Mouse (Mus musculus) stomach, embryonic 16.5 days (tissue): ENCODE results near the gene Tdrd1. TPM values are rescaled to one million over a fixed set of nuclear protein-coding genes. Genes with fewer than 3 reads are reported as not detected.
"Not testable (repeated sequence)": the region's sequence is repeated elsewhere in the genome, so short reads cannot be mapped to it uniquely, and the experiment has no call there.

Source experiments
- ATAC-seq: fragments of 200-750 bp; cut with Nextera tagmentation; 2 replicates; pipeline ENCODE4 v1.8.0; 2017; ENCODE audit warnings: moderate number of reproducible peaks, moderate TSS enrichment; ENCODE audit not compliant: insufficient read depth, low FRiP score
- H3K27ac ChIP-seq: fragments of 300-500 bp; sonication (generic); 2 replicates; pipeline ENCODE4 v1.5.1; 2014; ENCODE audit warnings: low read length
- H3K27me3 ChIP-seq: fragments of 300-500 bp; sonication (generic); 2 replicates; pipeline ENCODE4 v1.6.1; 2014; ENCODE audit warnings: low read length, control low read depth, mixed read lengths; ENCODE audit not compliant: control insufficient read depth, insufficient read depth
- H3K36me3 ChIP-seq: fragments of 300-500 bp; sonication (generic); 2 replicates; pipeline ENCODE4 v1.6.1; 2014; ENCODE audit warnings: low read length; ENCODE audit not compliant: control insufficient read depth, insufficient read depth
- H3K4me1 ChIP-seq: fragments of 300-500 bp; sonication (generic); 2 replicates; pipeline ENCODE4 v1.6.1; 2014; ENCODE audit warnings: low read length, control low read depth, mixed read lengths; ENCODE audit not compliant: control insufficient read depth, insufficient read depth
- H3K4me2 ChIP-seq: fragments of 300-500 bp; sonication (generic); 2 replicates; pipeline ENCODE4 v1.6.1; 2014; ENCODE audit warnings: low read depth, low read length, mixed read lengths
- H3K4me3 ChIP-seq: fragments of 300-500 bp; sonication (generic); replicated peaks from 2 replicates; pipeline ENCODE4 v1.5.1; 2014; ENCODE audit warnings: mild to moderate bottlenecking, low read length
- H3K9ac ChIP-seq: fragments of 300-500 bp; sonication (generic); 2 replicates; pipeline ENCODE4 v1.6.1; 2014; ENCODE audit warnings: low read length
- H3K9me3 ChIP-seq: fragments of 300-500 bp; sonication (generic); replicated peaks from 2 replicates; pipeline ENCODE4 v1.6.1; 2016; ENCODE audit warnings: low read length, control low read depth; ENCODE audit not compliant: control insufficient read depth
- WGBS: fragments of 180-500 bp; shearing (Covaris S2); extraction: QIAGEN DNeasy Blood & Tissue Kit; methylation state at CpG from one replicate; pipeline ENCODE4 v1.1.7; 2014; 5-methylcytosine and 5-hydroxymethylcytosine counted together
- polyA plus RNA-seq: library from polyadenylated mRNA; unstranded; fragments of >200 nt; fragmentation: Nextera tagmentation; extraction: Ambion mirVana; gene quantifications from 2 replicates; pipeline ENCODE4 v1.2.1, GENCODE M21; 2015

Tdrd1 gene
- polyA plus RNA-seq: 3.0 and 3.1 TPM in 2 replicates

DNA sequence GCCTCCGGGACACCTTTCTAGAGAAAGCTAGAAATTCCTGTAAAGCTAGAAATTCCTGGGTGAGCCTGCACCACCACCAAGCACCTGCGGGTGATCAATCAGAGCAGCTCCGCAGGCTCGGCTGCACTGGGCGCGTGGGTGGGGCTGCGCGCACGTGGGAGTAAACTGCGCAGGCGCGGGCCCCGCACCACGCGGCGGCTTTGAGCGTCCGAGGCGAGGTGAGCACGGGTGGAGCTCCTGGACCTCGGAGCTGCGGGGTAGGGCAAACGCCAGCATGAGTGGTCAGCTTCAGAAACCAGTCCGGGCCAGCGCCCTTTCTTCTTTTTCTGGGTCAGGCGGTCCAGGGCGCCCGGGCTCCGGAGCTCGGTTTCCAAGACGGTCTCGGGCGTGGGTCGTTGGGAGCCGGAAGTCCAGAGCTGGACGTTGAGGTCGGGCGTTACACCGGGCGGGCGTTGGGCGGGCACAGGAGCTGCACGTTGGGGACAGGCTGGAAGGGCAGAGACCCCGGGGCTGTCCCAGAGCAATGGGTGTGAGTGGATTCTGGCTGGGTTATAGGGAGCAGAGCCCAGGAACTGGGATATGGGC, at the start of gene Tdrd1:
Gene Tdrd1 (plus strand): TSS at position 163 of the 585 bp plus-strand sequence.
- peaks cover 11% of the 10 kb centered on the region for H3K4me1 ChIP-seq
- H3K36me3 ChIP-seq: no peaks in the 10 kb centered on the region
- H3K4me2 ChIP-seq: peak within 1 kb of the TSS; percentile 49
- 51% methylated on average over 44 of the region's 44 CpGs for WGBS
- H3K9ac ChIP-seq: peak within 1 kb of the TSS; percentile 39; the same call in 1 of the 2 replicates
- H3K4me3 ChIP-seq: peak within 1 kb of the TSS; percentile 27
- 0 out of 2 replicates have a peak within 1 kb of the TSS, but pooled peaks have one; percentile 29 for H3K27ac ChIP-seq
- no peaks in the 10 kb centered on the region for H3K27me3 ChIP-seq
- 0 out of 2 replicates have a peak, but pooled peaks have one; percentile 18 for ATAC-seq
- 0 out of 2 replicates have a peak, but pooled peaks cover 3% of the 10 kb centered on the region for H3K9me3 ChIP-seq

- Histone ChIP-seq H3K4me2 (peak overlapping the region; percentile 50), H3K27ac (no peak overlapping the region), H3K9me3 (no peaks in the 10 kb centered on the region), H3K4me1 (no peaks in the 10 kb centered on the region; the same call in 1 of the 2 replicates), H3K36me3 (no peaks in the 10 kb centered on the region), H3K4me3 (no peak overlapping the region), H3K27me3 (peaks cover 5% of the 10 kb centered on the region; the same call in 1 of the 2 replicates), H3K9ac (no peak overlapping the region; the same call in 1 of the 2 replicates)
- ATAC-seq: peak; percentile 52; the same call in 1 of the 2 replicates
- 17% methylated on average over 16 of the region's 16 CpGs for WGBS
These were observed 49.2 kb upstream of the Tdrd1 start for GRCm38 (mm10) chr19:56776719-56777382.

DNA sequence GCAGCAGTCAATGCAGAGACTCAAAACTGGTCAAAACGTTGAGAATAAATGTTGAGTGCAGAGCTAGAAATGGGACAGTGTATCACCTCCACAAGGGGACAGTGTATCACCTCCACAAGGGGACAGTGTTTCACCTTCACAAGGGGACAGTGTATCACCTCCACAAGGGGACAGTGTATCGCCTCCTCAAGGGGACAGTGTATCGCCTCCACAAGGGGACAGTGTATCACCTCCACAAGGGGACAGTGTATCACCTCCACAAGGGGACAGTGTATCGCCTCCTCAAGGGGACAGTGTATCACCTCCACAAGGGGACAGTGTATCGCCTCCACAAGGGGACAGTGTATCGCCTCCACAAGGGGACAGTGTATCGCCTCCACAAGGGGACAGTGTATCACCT, 47.5 kb upstream of the Tdrd1 start:
- whole genome bisulfite sequencing: 93% methylated on average over 7 of the region's 7 CpGs
- not testable (repeated sequence) for H3K27ac ChIP-seq, H3K36me3 ChIP-seq, H3K4me1 ChIP-seq, H3K4me2 ChIP-seq, H3K27me3 ChIP-seq, ATAC-seq, H3K9me3 ChIP-seq, H3K4me3 ChIP-seq, H3K9ac ChIP-seq

DNA sequence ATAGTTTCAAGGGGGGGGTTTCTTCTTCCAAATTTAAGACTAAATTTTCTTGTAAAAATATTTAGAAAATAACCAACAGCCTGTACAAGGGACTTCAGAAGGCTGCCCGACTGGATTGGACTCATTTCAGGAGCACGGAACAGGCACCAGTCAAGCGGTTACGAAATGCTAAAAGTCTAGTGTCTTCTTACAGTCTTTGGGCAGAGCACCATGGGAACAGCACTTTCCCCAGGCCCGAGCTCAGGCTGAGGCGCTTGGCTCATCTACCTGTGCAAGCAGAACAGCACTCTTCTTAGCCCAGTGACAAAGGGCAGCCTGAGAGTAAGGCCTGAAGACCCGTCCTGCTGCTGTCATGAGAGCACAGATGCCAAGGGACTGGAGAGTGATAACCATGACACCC, 38.1 kb upstream of the Tdrd1 start:
- H3K4me1 ChIP-seq: no peaks in the 10 kb centered on the region
- 88% methylated on average over 7 of the region's 7 CpGs for WGBS
- no peak overlapping the region for H3K4me2 ChIP-seq
- H3K9ac ChIP-seq: no peak overlapping the region
- no peak overlapping the region for H3K27ac ChIP-seq
- H3K36me3 ChIP-seq: peaks cover 7% of the 10 kb centered on the region
- H3K4me3 ChIP-seq: no peak overlapping the region
- H3K27me3 ChIP-seq: no peaks in the 10 kb centered on the region
- H3K9me3 ChIP-seq: no peaks in the 10 kb centered on the region
- ATAC-seq: no peak

DNA sequence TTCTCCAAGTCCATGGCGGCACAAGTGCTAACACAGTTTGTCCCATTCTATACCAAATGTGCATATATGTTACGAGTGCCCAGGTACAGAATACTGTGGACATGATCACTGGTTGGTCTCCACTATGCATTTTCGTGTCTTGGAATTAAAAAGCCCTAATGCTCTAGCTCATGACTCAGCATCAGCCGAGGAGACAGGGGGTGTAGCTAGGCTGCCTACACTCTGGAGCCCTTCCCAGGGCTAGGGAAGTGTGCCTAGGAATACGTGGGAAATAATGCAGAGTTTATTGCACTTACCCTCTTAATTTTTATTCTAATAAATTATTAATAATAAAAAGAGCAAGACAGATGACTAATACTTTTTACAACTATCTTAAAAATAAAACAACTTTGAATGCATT, 37.1 kb upstream of the Tdrd1 start:
- Histone ChIP-seq H3K9ac (no peak overlapping the region), H3K9me3 (no peaks in the 10 kb centered on the region), H3K36me3 (peaks cover 12% of the 10 kb centered on the region), H3K4me1 (no peaks in the 10 kb centered on the region), H3K4me2 (no peak overlapping the region), H3K27ac (no peak overlapping the region), H3K27me3 (no peaks in the 10 kb centered on the region), H3K4me3 (no peak overlapping the region)
- no peak for ATAC-seq
- 87% methylated on average over 5 of the region's 5 CpGs for WGBS

- 90% methylated on average over 11 of the region's 11 CpGs for WGBS
- Histone ChIP-seq H3K9me3 (no peaks in the 10 kb centered on the region), H3K36me3 (peaks cover 27% of the 10 kb centered on the region), H3K4me3 (no peak overlapping the region), H3K27ac (no peak overlapping the region), H3K27me3 (no peaks in the 10 kb centered on the region), H3K4me2 (no peak overlapping the region), H3K4me1 (no peaks in the 10 kb centered on the region), H3K9ac (no peak overlapping the region)
- ATAC-seq: no peak
These were observed 28.6 kb upstream of the Tdrd1 start for GRCm38 (mm10) chr19:56797376-56797775.

DNA sequence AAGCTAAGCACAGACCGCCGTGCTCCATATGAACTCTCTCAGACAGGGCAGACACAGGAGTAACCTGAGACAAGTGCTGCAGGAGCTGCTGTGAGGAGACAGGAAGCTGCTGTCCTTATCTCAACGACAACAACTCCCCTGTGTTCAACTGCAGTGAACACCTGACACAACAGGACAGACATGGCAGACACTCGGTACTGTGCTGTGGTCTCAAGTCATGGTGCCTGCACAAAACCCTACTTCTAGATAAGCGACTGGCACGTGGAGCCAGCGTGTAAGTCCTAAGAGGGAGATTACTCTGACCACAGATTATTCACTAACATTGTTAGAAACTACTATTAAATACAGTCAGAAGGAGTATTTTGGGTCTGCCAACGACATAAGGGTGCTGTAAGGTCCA, 25.8 kb upstream of the Tdrd1 start:
- no peaks in the 10 kb centered on the region for H3K4me1 ChIP-seq
- no peak overlapping the region for H3K4me2 ChIP-seq
- no peak overlapping the region for H3K4me3 ChIP-seq
- H3K27ac ChIP-seq: no peak overlapping the region
- no peak for ATAC-seq
- H3K36me3 ChIP-seq: peaks cover 20% of the 10 kb centered on the region
- no peaks in the 10 kb centered on the region for H3K9me3 ChIP-seq
- 76% methylated on average over 8 of the region's 8 CpGs for WGBS
- H3K27me3 ChIP-seq: no peaks in the 10 kb centered on the region
- no peak overlapping the region for H3K9ac ChIP-seq

DNA sequence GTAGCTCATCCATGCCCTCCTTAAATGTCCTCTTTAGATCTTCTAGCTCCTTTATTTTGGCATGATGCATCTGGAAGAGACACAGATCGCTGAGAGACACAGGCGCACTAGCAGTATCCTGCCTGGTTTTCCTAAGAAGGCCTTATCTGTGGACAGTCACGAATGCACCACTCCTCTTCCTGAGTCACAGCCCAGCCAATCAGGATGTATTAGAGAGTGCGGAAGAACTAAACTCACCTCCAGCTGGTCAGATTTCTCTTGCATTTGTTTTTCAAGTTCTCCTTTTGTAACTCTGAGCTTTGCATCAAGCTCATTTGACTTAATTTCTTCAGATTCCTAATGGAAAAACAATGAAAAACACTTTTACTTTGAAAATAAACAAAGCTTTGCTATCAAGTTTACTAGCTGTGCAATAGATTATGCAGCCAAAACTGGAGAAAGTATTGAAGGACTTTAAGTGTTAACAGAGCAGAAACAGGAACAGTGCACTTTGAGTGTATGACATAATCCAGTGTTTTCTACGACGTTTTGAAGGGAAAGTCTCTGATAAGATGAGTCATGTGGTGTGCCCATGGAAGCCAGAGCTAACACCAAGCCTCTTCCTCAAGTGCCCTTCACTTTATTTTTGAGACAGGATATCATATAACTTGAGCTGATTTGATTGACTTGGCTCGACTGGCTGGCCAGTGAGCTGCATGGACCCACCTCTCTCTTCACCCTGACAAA, 24.9 kb upstream of the Tdrd1 start:
- no peak overlapping the region for H3K9ac ChIP-seq
- H3K4me2 ChIP-seq: no peak overlapping the region
- H3K27ac ChIP-seq: no peak overlapping the region
- no peak overlapping the region for H3K4me3 ChIP-seq
- no peaks in the 10 kb centered on the region for H3K9me3 ChIP-seq
- WGBS: 65% methylated on average over 7 of the region's 7 CpGs
- ATAC-seq: no peak
- H3K36me3 ChIP-seq: peaks cover 27% of the 10 kb centered on the region
- H3K27me3 ChIP-seq: no peaks in the 10 kb centered on the region
- no peaks in the 10 kb centered on the region for H3K4me1 ChIP-seq
